Comparison of ENCODE assay signal across 8 mouse cellular contexts in the genomic region with DNA sequence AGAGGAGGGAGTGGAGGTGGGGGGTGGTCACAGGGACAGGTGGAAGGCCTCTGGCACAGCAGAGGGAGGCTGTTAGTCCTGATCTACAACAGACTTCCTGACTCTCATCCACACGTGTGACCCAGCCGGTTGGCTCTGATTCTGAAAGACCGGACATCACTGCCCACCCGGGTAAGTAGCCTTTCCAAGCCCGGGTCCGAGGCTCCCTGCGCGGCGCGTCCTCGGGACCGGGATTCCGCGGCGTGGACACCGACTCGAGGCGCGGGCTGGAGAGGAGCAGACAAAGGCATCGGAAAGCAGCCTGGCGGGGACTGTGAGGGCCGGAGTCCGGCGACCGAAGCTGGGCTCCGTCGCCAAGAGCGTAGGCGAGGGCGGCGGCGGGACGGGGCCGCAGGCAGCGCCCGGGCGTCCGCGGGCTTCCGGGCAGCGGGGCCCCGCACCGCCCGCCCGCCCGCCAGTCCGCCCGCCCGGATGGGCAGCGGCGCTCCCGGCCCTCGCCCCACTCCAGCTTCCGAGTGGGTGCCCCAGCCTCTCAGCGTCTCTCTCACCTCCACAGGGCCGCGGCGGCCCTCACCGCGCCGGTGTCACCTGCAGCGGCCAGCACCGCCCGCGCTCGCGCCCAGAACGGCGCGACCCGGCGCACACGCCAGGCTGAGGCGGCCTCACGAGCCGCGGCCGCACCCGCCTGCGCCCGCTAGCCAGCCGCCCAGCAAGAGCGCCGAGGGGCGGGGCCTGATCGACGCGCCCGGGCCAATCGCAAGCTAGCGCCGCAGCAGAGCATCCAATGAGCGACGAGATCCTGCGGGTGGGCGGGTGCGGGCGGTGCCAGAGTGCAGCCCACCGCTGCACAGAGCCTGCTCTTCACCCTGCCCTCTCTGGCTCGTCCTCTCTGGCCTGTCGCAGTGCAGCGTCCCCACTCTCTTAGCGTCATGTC. TPM values are rescaled to one million over a fixed set of nuclear protein-coding genes. Genes with fewer than 3 reads are reported as not detected.
DNase-seq lines count a peak whose midpoint lies in the region; ATAC-seq and TF ChIP-seq lines count a peak whose summit lies in the region.

A gene (minus strand): TSS at position 695 of the 934 bp plus-strand sequence.

- H3K4me3 ChIP-seq in ES-Bruce4 (ENCODE audit: low read depth, low read length) = peak within 1 kb of the TSS; percentile 72
- peak within 1 kb of the TSS; percentile 87 for H3K4me3 ChIP-seq in forebrain, embryonic 13.5 days
- peak within 1 kb of the TSS; percentile 89 for H3K4me3 ChIP-seq in liver, postnatal 0 days (ENCODE audit: low read depth, low read length)
- peak within 1 kb of the TSS; percentile 62 for H3K4me3 ChIP-seq in neural tube, embryonic 14.5 days (ENCODE audit: low read depth, low read length)

- no peak within 1 kb of the TSS for H3K27ac ChIP-seq in ES-Bruce4 (ENCODE audit: insufficient read depth, low read length)
- peak within 1 kb of the TSS; percentile 94 for H3K27ac ChIP-seq in forebrain, embryonic 13.5 days
- peak within 1 kb of the TSS; percentile 95 for H3K27ac ChIP-seq in liver, postnatal 0 days (ENCODE audit: low read depth)
- H3K27ac ChIP-seq in neural tube, embryonic 14.5 days (ENCODE audit: low read depth, low read length) = peak within 1 kb of the TSS; percentile 87

- peak; percentile 29 for TF ChIP-seq POLR2A in ES-Bruce4 (IDR thresholded peaks at IDR 0.05; ENCODE audit: insufficient read depth, low read length)

- H3K9ac ChIP-seq in ES-Bruce4 (ENCODE audit: low read depth, poor library complexity, severe bottlenecking) = peak within 1 kb of the TSS; percentile 95
- H3K9ac ChIP-seq in forebrain, embryonic 13.5 days = peak within 1 kb of the TSS; percentile 95
- peak within 1 kb of the TSS; percentile 90 for H3K9ac ChIP-seq in liver, postnatal 0 days (replicated peaks)
- peak within 1 kb of the TSS; percentile 85 for H3K9ac ChIP-seq in neural tube, embryonic 14.5 days (replicated peaks; ENCODE audit: low read depth, low read length)

- peak within 1 kb of the TSS; percentile 67 for H3K4me2 ChIP-seq in forebrain, embryonic 13.5 days
- H3K4me2 ChIP-seq in liver, postnatal 0 days (ENCODE audit: low read depth, low read length) = peak within 1 kb of the TSS; percentile 87
- peak within 1 kb of the TSS; percentile 57 for H3K4me2 ChIP-seq in neural tube, embryonic 14.5 days (ENCODE audit: low read depth, low read length)

- no peaks in the 10 kb centered on the region for H3K36me3 ChIP-seq in ES-Bruce4 (ENCODE audit: control insufficient read depth, insufficient read depth, low read length, poor library complexity, severe bottlenecking)
- H3K36me3 ChIP-seq in forebrain, embryonic 13.5 days (ENCODE audit: poor library complexity, severe bottlenecking) = peaks cover 11% of the 10 kb centered on the region
- no peaks in the 10 kb centered on the region for H3K36me3 ChIP-seq in liver, postnatal 0 days (replicated peaks; ENCODE audit: insufficient read depth, low read length)
- H3K36me3 ChIP-seq in neural tube, embryonic 14.5 days (ENCODE audit: control insufficient read depth, insufficient read depth, low read length) = peaks cover 8% of the 10 kb centered on the region

- intact Hi-C loops in heart, postnatal 10 days (cut with DNase I) = loop anchor here (2.0 kb wide), 1 partner anchor 32 kb away; a partner anchor contains a TSS

- no peaks in the 10 kb centered on the region for H3K9me3 ChIP-seq in ES-Bruce4 (replicated peaks; ENCODE audit: control insufficient read depth, insufficient read depth, low read length, poor library complexity, severe bottlenecking)
- H3K9me3 ChIP-seq in forebrain, embryonic 13.5 days (replicated peaks) = no peaks in the 10 kb centered on the region
- H3K9me3 ChIP-seq in liver, postnatal 0 days (ENCODE audit: low read length) = no peaks in the 10 kb centered on the region
- H3K9me3 ChIP-seq in neural tube, embryonic 14.5 days (ENCODE audit: control insufficient read depth, low read length) = no peaks in the 10 kb centered on the region

- H3K4me1 ChIP-seq in ES-Bruce4 (ENCODE audit: control insufficient read depth, insufficient read depth, low read length) = no peaks in the 10 kb centered on the region
- peaks cover 30% of the 10 kb centered on the region for H3K4me1 ChIP-seq in forebrain, embryonic 13.5 days
- peaks cover 8% of the 10 kb centered on the region for H3K4me1 ChIP-seq in liver, postnatal 0 days (ENCODE audit: insufficient read depth)
- peaks cover 5% of the 10 kb centered on the region; the same call in 1 of the 2 replicates for H3K4me1 ChIP-seq in neural tube, embryonic 14.5 days (ENCODE audit: control insufficient read depth, insufficient read depth, low read length)

- peak; percentile 89 for DNase-seq in heart, postnatal 10 days
- peak; percentile 43 for DNase-seq in large intestine, adult 2 months (ENCODE audit: low read depth, low spot score)
- DNase-seq in liver, postnatal 0 days = peak; percentile 96
- peak; percentile 84 for DNase-seq in testis, postnatal 10 days (ENCODE audit: low spot score)

- TF ChIP-seq CTCF in ES-Bruce4 (IDR thresholded peaks at IDR 0.05; ENCODE audit: low read depth, low read length) = no peak
- no peak for TF ChIP-seq CTCF in liver, postnatal 0 days (IDR thresholded peaks at IDR 0.05; ENCODE audit: low read depth)

- WGBS in forebrain, embryonic 13.5 days = under 1% methylated on average over 83 of the region's 103 CpGs
- WGBS in large intestine, adult 2 months = under 1% methylated on average over 94 of the region's 103 CpGs
- WGBS in liver, postnatal 0 days (ENCODE audit: insufficient replicate concordance) = under 1% methylated on average over 69 of the region's 103 CpGs
- under 1% methylated on average over 65 of the region's 103 CpGs for WGBS in neural tube, embryonic 14.5 days

- H3K27me3 ChIP-seq in ES-Bruce4 (ENCODE audit: control insufficient read depth, insufficient read depth, low read length, poor library complexity, severe bottlenecking) = no peaks in the 10 kb centered on the region
- H3K27me3 ChIP-seq in forebrain, embryonic 13.5 days = no peaks in the 10 kb centered on the region
- no peaks in the 10 kb centered on the region for H3K27me3 ChIP-seq in liver, postnatal 0 days (ENCODE audit: insufficient read depth, low read length)
- H3K27me3 ChIP-seq in neural tube, embryonic 14.5 days (ENCODE audit: control insufficient read depth, insufficient read depth, low read length) = no peaks in the 10 kb centered on the region

- peak; percentile 100 for ATAC-seq in cerebellum, adult (ENCODE audit: insufficient number of reproducible peaks, low FRiP score, low TSS enrichment)
- ATAC-seq in forebrain, embryonic 13.5 days = peak; percentile 100
- peak; percentile 99 for ATAC-seq in liver, postnatal 0 days
- ATAC-seq in neural tube, embryonic 14.5 days (ENCODE audit: low read depth) = peak; percentile 100

- no peak for TF ChIP-seq EP300 in ES-Bruce4 (IDR thresholded peaks at IDR 0.05; ENCODE audit: insufficient read depth, low read depth, low read length)
- TF ChIP-seq EP300 in liver, postnatal 0 days (IDR thresholded peaks at IDR 0.05; ENCODE audit: low read depth) = no peak

RNA-seq across cellular contexts. Expression of the gene that starts here (rescaled TPM):
- 22.4 and 22.8 TPM in 2 replicates for polyA plus RNA-seq in ES-Bruce4 (2011; ENCODE audit: insufficient read depth, insufficient read length, low read depth, missing spikeins)
- polyA plus RNA-seq in forebrain, embryonic 13.5 days (2015; fragmentation: Nextera tagmentation; extraction: Ambion mirVana) = 114 and 119 TPM in 2 replicates
- 10 to 100 TPM; 12.9 to 15.9 TPM for total RNA-seq in heart, postnatal 10 days (2021)
- 0.73 and 1.1 TPM in 2 replicates for polyA plus RNA-seq in large intestine, adult 2 months (2012; rRNA removed)
- polyA plus RNA-seq in liver, postnatal 0 days (2015; fragmentation: Nextera tagmentation; extraction: Ambion mirVana) = 8.3 and 9.1 TPM in 2 replicates
- polyA plus RNA-seq in neural tube, embryonic 14.5 days (2014; fragmentation: Nextera tagmentation; extraction: Ambion mirVana) = 151 and 172 TPM in 2 replicates

Comparison
In these comparisons a context has a peak if more than half of its experiments do, and no peak if none do; other contexts are left out.
1. DNase-seq: peak in every context shown above with its lines; median percentile 96 in liver, postnatal 0 days; 89 in heart, postnatal 10 days; 84 in testis, postnatal 10 days; 43 in large intestine, adult 2 months.